Mouse (Mus musculus): ENCODE data around the gene Slc16a1. TPM values are rescaled to one million over a fixed set of nuclear protein-coding genes. Genes with fewer than 3 reads are reported as not detected.
A peak's percentile ranks its signal among the peaks of the same experiment; 100 is the strongest.
"Not testable (repeated sequence)": the region's sequence is repeated elsewhere in the genome, so short reads cannot be mapped to it uniquely, and the experiment has no call there.

Slc16a1 gene
- polyA plus RNA-seq, 1 experiment from 2014 or later = 44.3 TPM

- not testable (repeated sequence) for H3K4me3 ChIP-seq; H3K27ac ChIP-seq (replicated peaks); H3K36me3 ChIP-seq; DNase-seq (ENCODE audit: low spot score); H3K9me3 ChIP-seq (replicated peaks)
- Histone ChIP-seq H3K27me3 (ENCODE audit: low read depth, poor library complexity, severe bottlenecking) (peaks cover 13% of the 10 kb centered on the region), H3K4me1 (peaks cover 40% of the 10 kb centered on the region)
- 59% methylated on average over 1 of the region's 1 CpGs for WGBS
Observed at GRCm38 (mm10) chr3:104670183-104671020, 31.9 kb downstream of the Slc16a1 start.

- Histone ChIP-seq H3K27me3 (ENCODE audit: low read depth, poor library complexity, severe bottlenecking) (peaks cover 13% of the 10 kb centered on the region), H3K4me1 (peaks cover 42% of the 10 kb centered on the region), H3K9me3 (replicated peaks) (no peaks in the 10 kb centered on the region), H3K27ac (replicated peaks) (no peak overlapping the region), H3K36me3 (no peaks in the 10 kb centered on the region), H3K4me3 (no peak overlapping the region)
- no peak for DNase-seq (ENCODE audit: low spot score)
- WGBS = 84% methylated on average over 6 of the region's 6 CpGs
Observed at GRCm38 (mm10) chr3:104671543-104671942, 33.1 kb downstream of the Slc16a1 start.

- H3K36me3 ChIP-seq = no peaks in the 10 kb centered on the region
- DNase-seq (ENCODE audit: low spot score) = no peak
- no peak overlapping the region for H3K4me3 ChIP-seq
- peaks cover 13% of the 10 kb centered on the region for H3K27me3 ChIP-seq (ENCODE audit: low read depth, poor library complexity, severe bottlenecking)
- WGBS = 70% methylated on average over 4 of the region's 4 CpGs
- H3K9me3 ChIP-seq (replicated peaks) = no peaks in the 10 kb centered on the region
- H3K27ac ChIP-seq (replicated peaks) = no peak overlapping the region
- peaks cover 42% of the 10 kb centered on the region for H3K4me1 ChIP-seq
Observed at GRCm38 (mm10) chr3:104672041-104672440, 33.6 kb downstream of the Slc16a1 start.

- Histone ChIP-seq H3K4me3 (no peak overlapping the region), H3K36me3 (no peaks in the 10 kb centered on the region), H3K9me3 (replicated peaks) (no peaks in the 10 kb centered on the region), H3K4me1 (peaks cover 42% of the 10 kb centered on the region), H3K27ac (replicated peaks) (no peak overlapping the region), H3K27me3 (ENCODE audit: low read depth, poor library complexity, severe bottlenecking) (peaks cover 13% of the 10 kb centered on the region)
- no peak for DNase-seq (ENCODE audit: low spot score)
- 70% methylated on average over 4 of the region's 4 CpGs for WGBS
Observed at GRCm38 (mm10) chr3:104673642-104674328, 35.3 kb downstream of the Slc16a1 start.

GRCm38 (mm10) chr3:104674329-104675220 lies 36.1 kb downstream of the Slc16a1 start:
- no peak for DNase-seq (ENCODE audit: low spot score)
- H3K27me3 ChIP-seq (ENCODE audit: low read depth, poor library complexity, severe bottlenecking) = peaks cover 13% of the 10 kb centered on the region
- no peaks in the 10 kb centered on the region for H3K36me3 ChIP-seq
- no peaks in the 10 kb centered on the region for H3K9me3 ChIP-seq (replicated peaks)
- peak overlapping the region; percentile 50; the same call in 1 of the 2 replicates for H3K27ac ChIP-seq (replicated peaks)
- peak overlapping the region; percentile 48 for H3K4me3 ChIP-seq
- peaks cover 41% of the 10 kb centered on the region for H3K4me1 ChIP-seq
- 23% methylated on average over 14 of the region's 14 CpGs for WGBS

- peaks cover 34% of the 10 kb centered on the region for H3K4me1 ChIP-seq
- H3K36me3 ChIP-seq = no peaks in the 10 kb centered on the region
- H3K4me3 ChIP-seq = peak overlapping the region; percentile 48
- WGBS = 7% methylated on average over 23 of the region's 23 CpGs
- peaks cover 13% of the 10 kb centered on the region for H3K27me3 ChIP-seq (ENCODE audit: low read depth, poor library complexity, severe bottlenecking)
- H3K9me3 ChIP-seq (replicated peaks) = no peaks in the 10 kb centered on the region
- peak overlapping the region; percentile 50; the same call in 1 of the 2 replicates for H3K27ac ChIP-seq (replicated peaks)
- DNase-seq (ENCODE audit: low spot score) = peak; percentile 77
Observed at GRCm38 (mm10) chr3:104675258-104675851, 36.9 kb downstream of the Slc16a1 start.

- Histone ChIP-seq H3K4me3 (no peak overlapping the region), H3K27ac (replicated peaks) (no peak overlapping the region), H3K9me3 (replicated peaks) (no peaks in the 10 kb centered on the region), H3K27me3 (ENCODE audit: low read depth, poor library complexity, severe bottlenecking) (peaks cover 13% of the 10 kb centered on the region), H3K36me3 (no peaks in the 10 kb centered on the region), H3K4me1 (peaks cover 18% of the 10 kb centered on the region)
- no peak for DNase-seq (ENCODE audit: low spot score)
- WGBS = 96% methylated on average over 2 of the region's 2 CpGs
Observed at GRCm38 (mm10) chr3:104677781-104678180, 39.3 kb downstream of the Slc16a1 start.

GRCm38 (mm10) chr3:104678826-104679225 lies 40.4 kb downstream of the Slc16a1 start:
- no peak for DNase-seq (ENCODE audit: low spot score)
- peaks cover 13% of the 10 kb centered on the region for H3K27me3 ChIP-seq (ENCODE audit: low read depth, poor library complexity, severe bottlenecking)
- H3K4me3 ChIP-seq = no peak overlapping the region
- no peak overlapping the region for H3K27ac ChIP-seq (replicated peaks)
- 88% methylated on average over 8 of the region's 8 CpGs for WGBS
- no peaks in the 10 kb centered on the region for H3K9me3 ChIP-seq (replicated peaks)
- peaks cover 18% of the 10 kb centered on the region for H3K4me1 ChIP-seq
- no peaks in the 10 kb centered on the region for H3K36me3 ChIP-seq

- no peaks in the 10 kb centered on the region for H3K27me3 ChIP-seq (ENCODE audit: low read depth, poor library complexity, severe bottlenecking)
- DNase-seq (ENCODE audit: low spot score) = peak; percentile 64
- no peaks in the 10 kb centered on the region for H3K4me1 ChIP-seq
- 61% methylated on average over 11 of the region's 11 CpGs for WGBS
- H3K4me3 ChIP-seq = no peak overlapping the region
- no peaks in the 10 kb centered on the region for H3K36me3 ChIP-seq
- H3K9me3 ChIP-seq (replicated peaks) = peaks cover 4% of the 10 kb centered on the region; the same call in 1 of the 2 replicates
- no peak overlapping the region for H3K27ac ChIP-seq (replicated peaks)
Observed at GRCm38 (mm10) chr3:104682671-104683504, 44.4 kb downstream of the Slc16a1 start.

GRCm38 (mm10) chr3:104700751-104701335 lies 62.4 kb downstream of the Slc16a1 start:
- no peaks in the 10 kb centered on the region for H3K9me3 ChIP-seq (replicated peaks)
- peaks cover 49% of the 10 kb centered on the region for H3K27me3 ChIP-seq (ENCODE audit: low read depth, poor library complexity, severe bottlenecking)
- no peak overlapping the region for H3K27ac ChIP-seq (replicated peaks)
- WGBS = 5% methylated on average over 23 of the region's 23 CpGs
- H3K4me1 ChIP-seq = no peaks in the 10 kb centered on the region
- H3K36me3 ChIP-seq = no peaks in the 10 kb centered on the region
- DNase-seq (ENCODE audit: low spot score) = peak; percentile 84
- H3K4me3 ChIP-seq = no peak overlapping the region

GRCm38 (mm10) chr3:104701761-104702160 lies 63.3 kb downstream of the Slc16a1 start:
- H3K27me3 ChIP-seq (ENCODE audit: low read depth, poor library complexity, severe bottlenecking) = peaks cover 41% of the 10 kb centered on the region
- no peaks in the 10 kb centered on the region for H3K36me3 ChIP-seq
- no peak overlapping the region for H3K4me3 ChIP-seq
- H3K27ac ChIP-seq (replicated peaks) = no peak overlapping the region
- 81% methylated on average over 1 of the region's 1 CpGs for WGBS
- no peaks in the 10 kb centered on the region for H3K9me3 ChIP-seq (replicated peaks)
- DNase-seq (ENCODE audit: low spot score) = no peak
- H3K4me1 ChIP-seq = no peaks in the 10 kb centered on the region
